Mouse (Mus musculus) ES-Bruce4 (cell line): ENCODE results near the gene Rnf168. TPM values are rescaled to one million over a fixed set of nuclear protein-coding genes. Genes with fewer than 3 reads are reported as not detected.
"Not testable (repeated sequence)": the region's sequence is repeated elsewhere in the genome, so short reads cannot be mapped to it uniquely, and the experiment has no call there.

ENCODE experiments used
- H3K27ac ChIP-seq: 2 replicates; pipeline ENCODE4 v1.5.1; 2012; ENCODE audit warnings: low read length, inconsistent platforms; ENCODE audit not compliant: insufficient read depth
- H3K27me3 ChIP-seq: 2 replicates; pipeline ENCODE4 v1.6.1; 2012; ENCODE audit warnings: mild to moderate bottlenecking, low read length, inconsistent platforms; ENCODE audit not compliant: control insufficient read depth, poor library complexity, insufficient read depth, severe bottlenecking
- H3K36me3 ChIP-seq: 2 replicates; pipeline ENCODE4 v1.6.1; 2012; ENCODE audit warnings: inconsistent platforms, mild to moderate bottlenecking, low read length, moderate library complexity; ENCODE audit not compliant: control insufficient read depth, poor library complexity, insufficient read depth, severe bottlenecking
- H3K4me1 ChIP-seq: one replicate; pipeline ENCODE4 v1.8.1; 2011; ENCODE audit warnings: low read length; ENCODE audit not compliant: control insufficient read depth, insufficient read depth
- H3K4me3 ChIP-seq: 2 replicates; pipeline ENCODE4 v1.5.1; 2011; ENCODE audit warnings: low read depth, mild to moderate bottlenecking, low read length
- H3K9ac ChIP-seq: 2 replicates; pipeline ENCODE4 v1.6.1; 2012; ENCODE audit warnings: low read depth, mild to moderate bottlenecking, inconsistent platforms; ENCODE audit not compliant: poor library complexity, severe bottlenecking
- H3K9me3 ChIP-seq: replicated peaks from 2 replicates; pipeline ENCODE4 v1.6.1; 2012; ENCODE audit warnings: mild to moderate bottlenecking, low read length, inconsistent platforms; ENCODE audit not compliant: control insufficient read depth, poor library complexity, insufficient read depth, severe bottlenecking
- CTCF ChIP-seq: IDR thresholded peaks from one replicate; pipeline ENCODE4 v1.8.1; 2011; ENCODE audit warnings: low read depth, low read length
- EP300 ChIP-seq: IDR thresholded peaks from 2 replicates; pipeline ENCODE4 v1.6.1; 2011; ENCODE audit warnings: low read depth, low read length; ENCODE audit not compliant: insufficient read depth
- POLR2A ChIP-seq: IDR thresholded peaks from one replicate; pipeline ENCODE4 v1.8.1; 2011; ENCODE audit warnings: low read length; ENCODE audit not compliant: insufficient read depth
- polyA plus RNA-seq: library from polyadenylated mRNA; stranded (reverse); fragments of >200 nt; gene quantifications from 2 replicates; pipeline ENCODE4 v1.2.4, GENCODE M21; 2011; ENCODE audit warnings: low read depth; ENCODE audit not compliant: missing spikeins, insufficient read depth, insufficient read length

Gene Rnf168
- polyA plus RNA-seq, 1 experiment = 31.0 TPM

DNA sequence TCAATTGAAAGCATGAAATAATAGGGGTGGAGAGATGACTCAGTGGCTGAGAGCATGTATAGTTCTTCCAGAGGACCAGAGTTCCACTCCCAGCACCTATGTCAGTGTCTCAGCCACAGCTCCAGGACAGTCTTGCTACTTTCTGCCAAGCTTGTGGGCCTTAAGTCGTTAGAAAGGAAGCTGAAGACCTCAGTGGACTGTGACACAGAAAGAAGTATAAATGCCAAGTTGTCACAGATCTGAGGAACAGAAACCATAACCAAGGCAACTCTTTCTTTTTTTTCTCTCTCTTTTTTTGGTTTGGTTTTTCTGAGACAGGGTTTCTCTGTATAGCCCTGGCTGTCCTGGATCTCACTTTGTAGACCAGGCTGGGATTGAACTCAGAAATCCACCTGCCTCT, 1.4 kb upstream of the Rnf168 start:
- TF ChIP-seq EP300 (no peak), CTCF (no peak), POLR2A (no peak)

DNA sequence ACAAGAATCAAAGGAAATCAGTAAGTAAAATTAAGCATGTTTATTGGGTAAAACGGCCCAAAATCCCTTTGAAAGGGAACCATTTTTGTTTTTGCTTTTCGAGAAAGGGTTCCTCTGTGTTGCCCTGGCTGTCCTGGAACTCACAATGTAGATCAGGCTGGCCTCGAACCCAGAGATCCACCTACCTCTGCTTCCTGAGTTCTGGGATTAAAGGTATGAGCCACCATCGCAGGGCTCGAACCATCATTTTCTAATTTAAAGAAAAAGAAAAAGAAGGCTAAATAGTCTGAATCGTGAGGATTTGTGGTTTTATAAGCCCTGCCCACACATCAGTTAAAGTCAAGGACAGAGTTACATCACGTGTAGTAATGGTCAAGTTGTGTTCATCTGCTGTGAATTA, 1.1 kb downstream of the Rnf168 start:
- H3K4me3 ChIP-seq = peak overlapping the region; percentile 85
- H3K27ac ChIP-seq = peak overlapping the region; percentile 62; the same call in 1 of the 2 replicates
- no peaks in the 10 kb centered on the region for H3K27me3 ChIP-seq
- no peaks in the 10 kb centered on the region for H3K4me1 ChIP-seq
- peaks cover 19% of the 10 kb centered on the region for H3K36me3 ChIP-seq
- TF ChIP-seq CTCF (no peak), POLR2A (no peak), EP300 (no peak)
- H3K9ac ChIP-seq = peak overlapping the region; percentile 92
- H3K9me3 ChIP-seq = peaks cover 12% of the 10 kb centered on the region

More for the DNA sequence above, 1.4 kb upstream of the Rnf168 start:
- Histone ChIP-seq H3K4me1 (no peaks in the 10 kb centered on the region), H3K9ac (no peak overlapping the region), H3K27ac (no peak overlapping the region; the same call in 1 of the 2 replicates), H3K36me3 (peaks cover 10% of the 10 kb centered on the region; the same call in 1 of the 2 replicates), H3K9me3 (peaks cover 12% of the 10 kb centered on the region), H3K4me3 (no peak overlapping the region), H3K27me3 (no peaks in the 10 kb centered on the region)

- Histone ChIP-seq H3K27me3 (no peaks in the 10 kb centered on the region), H3K4me1 (no peaks in the 10 kb centered on the region), H3K9ac (no peak overlapping the region), H3K4me3 (no peak overlapping the region), H3K9me3 (peaks cover 12% of the 10 kb centered on the region), H3K27ac (no peak overlapping the region), H3K36me3 (peaks cover 35% of the 10 kb centered on the region)
- TF ChIP-seq CTCF = no peak
- TF ChIP-seq EP300 = no peak
- no peak for TF ChIP-seq POLR2A
Observed at GRCm38 (mm10) chr16:32280211-32280610, 3.0 kb downstream of the Rnf168 start.

GRCm38 (mm10) chr16:32282608-32283007, 5.3 kb downstream of the Rnf168 start:
- TF ChIP-seq CTCF (no peak), POLR2A (no peak), EP300 (no peak)
- peaks cover 55% of the 10 kb centered on the region for H3K36me3 ChIP-seq
- H3K9ac ChIP-seq = no peak overlapping the region
- no peaks in the 10 kb centered on the region for H3K27me3 ChIP-seq
- no peak overlapping the region for H3K27ac ChIP-seq
- peaks cover 12% of the 10 kb centered on the region for H3K9me3 ChIP-seq
- no peak overlapping the region for H3K4me3 ChIP-seq
- no peaks in the 10 kb centered on the region for H3K4me1 ChIP-seq

GRCm38 (mm10) chr16:32291821-32292220, 14.6 kb downstream of the Rnf168 start:
- peaks cover 2% of the 10 kb centered on the region for H3K9me3 ChIP-seq
- peak overlapping the region; percentile 75; the same call in 1 of the 2 replicates for H3K27ac ChIP-seq
- no peaks in the 10 kb centered on the region for H3K4me1 ChIP-seq
- no peak for TF ChIP-seq POLR2A
- peak; percentile 93 for TF ChIP-seq EP300
- no peak for TF ChIP-seq CTCF
- no peak overlapping the region for H3K4me3 ChIP-seq
- no peak overlapping the region for H3K9ac ChIP-seq
- H3K36me3 ChIP-seq = peaks cover 35% of the 10 kb centered on the region
- H3K27me3 ChIP-seq = no peaks in the 10 kb centered on the region

GRCm38 (mm10) chr16:32299617-32300016, 22.4 kb downstream of the Rnf168 start:
- H3K4me1 ChIP-seq, H3K9me3 ChIP-seq, H3K27me3 ChIP-seq, H3K9ac ChIP-seq, H3K4me3 ChIP-seq: not testable (repeated sequence)
- Histone ChIP-seq H3K36me3 (peaks cover 27% of the 10 kb centered on the region), H3K27ac (0 out of 2 replicates have a peak overlapping the region, but pooled peaks have one; percentile 28)
